Mouse (Mus musculus): Measurements from ENCODE around the gene Plxdc2. TPM values are rescaled to one million over a fixed set of nuclear protein-coding genes. Genes with fewer than 3 reads are reported as not detected.

The Plxdc2 gene
- polyA plus RNA-seq, 1 experiment: 0.29 TPM

- Histone ChIP-seq H3K4me3 (ENCODE audit: insufficient read depth, poor library complexity, severe bottlenecking) (no peak overlapping the region), H3K36me3 (ENCODE audit: control insufficient read depth, insufficient read depth) (no peaks in the 10 kb centered on the region), H3K27me3 (ENCODE audit: control insufficient read depth, insufficient read depth, insufficient read length) (no peaks in the 10 kb centered on the region), H3K79me3 (ENCODE audit: low read depth) (no peaks in the 10 kb centered on the region), H3ac (ENCODE audit: control insufficient read depth, insufficient read length, low read depth) (no peak overlapping the region), H3K79me2 (ENCODE audit: control insufficient read depth, insufficient read depth) (no peaks in the 10 kb centered on the region)
- TF ChIP-seq CEBPB (IDR thresholded peaks at IDR 0.05; ENCODE audit: low read depth): no peak
- no peak for TF ChIP-seq MYOD1 (IDR thresholded peaks at IDR 0.05; ENCODE audit: control insufficient read depth, insufficient read length, low read depth)
- no peak for TF ChIP-seq CTCF (IDR thresholded peaks at IDR 0.05; ENCODE audit: control insufficient read depth, insufficient read depth, insufficient read length)
- TF ChIP-seq MAX (IDR thresholded peaks at IDR 0.05): no peak
- TF ChIP-seq USF1 (IDR thresholded peaks at IDR 0.05; ENCODE audit: low read depth): no peak
Observed at GRCm38 (mm10) chr2:16364749-16365148, 8.6 kb downstream of the Plxdc2 start.

GRCm38 (mm10) chr2:16365830-16366401 is 9.8 kb downstream of the Plxdc2 start:
- no peaks in the 10 kb centered on the region for H3K27me3 ChIP-seq (ENCODE audit: control insufficient read depth, insufficient read depth, insufficient read length)

GRCm38 (mm10) chr2:16370419-16370818 is 14.3 kb downstream of the Plxdc2 start:
- Histone ChIP-seq H3K79me2 (ENCODE audit: control insufficient read depth, insufficient read depth) (no peaks in the 10 kb centered on the region), H3K36me3 (ENCODE audit: control insufficient read depth, insufficient read depth) (no peaks in the 10 kb centered on the region), H3K27me3 (ENCODE audit: control insufficient read depth, insufficient read depth, insufficient read length) (no peaks in the 10 kb centered on the region), H3K79me3 (ENCODE audit: low read depth) (no peaks in the 10 kb centered on the region), H3K4me3 (ENCODE audit: insufficient read depth, poor library complexity, severe bottlenecking) (no peak overlapping the region), H3ac (ENCODE audit: control insufficient read depth, insufficient read length, low read depth) (no peak overlapping the region)
- TF ChIP-seq USF1 (IDR thresholded peaks at IDR 0.05; ENCODE audit: low read depth) (no peak), MYOG (IDR thresholded peaks at IDR 0.05; ENCODE audit: control insufficient read depth, extremely low read depth, insufficient read length) (no peak), MAX (IDR thresholded peaks at IDR 0.05) (no peak), FOSL1 (IDR thresholded peaks at IDR 0.05; ENCODE audit: insufficient read depth, low read length, poor library complexity, severe bottlenecking) (no peak), MYOD1 (IDR thresholded peaks at IDR 0.05; ENCODE audit: control insufficient read depth, insufficient read length, low read depth) (no peak)

More at GRCm38 (mm10) chr2:16365830-16366401, 9.8 kb downstream of the Plxdc2 start:
- H3ac ChIP-seq (ENCODE audit: control insufficient read depth, insufficient read length, low read depth): no peak overlapping the region
- no peaks in the 10 kb centered on the region for H3K36me3 ChIP-seq (ENCODE audit: control insufficient read depth, insufficient read depth)
- no peaks in the 10 kb centered on the region for H3K79me2 ChIP-seq (ENCODE audit: control insufficient read depth, insufficient read depth)
- TF ChIP-seq USF1 (IDR thresholded peaks at IDR 0.05; ENCODE audit: low read depth): no peak
- no peak for TF ChIP-seq CTCF (IDR thresholded peaks at IDR 0.05; ENCODE audit: control insufficient read depth, insufficient read depth, insufficient read length)
- no peak for TF ChIP-seq FOSL1 (IDR thresholded peaks at IDR 0.05; ENCODE audit: insufficient read depth, low read length, poor library complexity, severe bottlenecking)
- no peak for TF ChIP-seq MYOG (IDR thresholded peaks at IDR 0.05; ENCODE audit: control insufficient read depth, extremely low read depth, insufficient read length)
- TF ChIP-seq MYOD1 (IDR thresholded peaks at IDR 0.05; ENCODE audit: control insufficient read depth, insufficient read length, low read depth): no peak
- no peak overlapping the region for H3K4me3 ChIP-seq (ENCODE audit: insufficient read depth, poor library complexity, severe bottlenecking)
- H3K79me3 ChIP-seq (ENCODE audit: low read depth): no peaks in the 10 kb centered on the region

DNA sequence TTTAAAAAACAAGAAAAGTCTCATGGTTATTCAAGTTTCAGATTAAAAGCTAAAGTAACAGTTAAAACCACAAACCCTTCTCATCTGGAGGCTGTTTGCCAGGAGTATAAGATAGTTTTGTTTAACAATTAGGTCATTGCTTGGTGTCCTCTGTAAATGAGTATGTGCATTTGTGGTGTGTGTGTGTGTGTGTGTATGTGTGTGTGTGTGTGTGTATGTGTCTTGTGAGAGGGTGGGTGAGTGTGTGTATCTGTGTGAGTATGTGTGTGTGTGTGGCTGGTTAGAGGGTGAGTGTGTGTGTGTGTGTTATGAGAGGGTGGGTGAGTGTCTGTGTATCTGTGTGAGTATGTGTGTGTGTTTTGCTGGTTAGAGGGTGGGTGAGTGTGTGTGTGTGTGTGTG is 18.2 kb downstream of the Plxdc2 start:
- no peak overlapping the region for H3ac ChIP-seq (ENCODE audit: control insufficient read depth, insufficient read length, low read depth)
- TF ChIP-seq CTCF (IDR thresholded peaks at IDR 0.05; ENCODE audit: control insufficient read depth, insufficient read depth, insufficient read length): no peak
- no peak for TF ChIP-seq MYOG (IDR thresholded peaks at IDR 0.05; ENCODE audit: control insufficient read depth, extremely low read depth, insufficient read length)
- no peak for TF ChIP-seq MYOD1 (IDR thresholded peaks at IDR 0.05; ENCODE audit: control insufficient read depth, insufficient read length, low read depth)
- TF ChIP-seq CEBPB (IDR thresholded peaks at IDR 0.05; ENCODE audit: low read depth): no peak
- TF ChIP-seq FOSL1 (IDR thresholded peaks at IDR 0.05; ENCODE audit: insufficient read depth, low read length, poor library complexity, severe bottlenecking): no peak
- no peak for TF ChIP-seq MAX (IDR thresholded peaks at IDR 0.05)
- TF ChIP-seq USF1 (IDR thresholded peaks at IDR 0.05; ENCODE audit: low read depth): no peak
- H3K79me2 ChIP-seq (ENCODE audit: control insufficient read depth, insufficient read depth): no peaks in the 10 kb centered on the region
- H3K4me3 ChIP-seq (ENCODE audit: insufficient read depth, poor library complexity, severe bottlenecking): no peak overlapping the region
- no peaks in the 10 kb centered on the region for H3K79me3 ChIP-seq (ENCODE audit: low read depth)
- no peaks in the 10 kb centered on the region for H3K27me3 ChIP-seq (ENCODE audit: control insufficient read depth, insufficient read depth, insufficient read length)
- H3K36me3 ChIP-seq (ENCODE audit: control insufficient read depth, insufficient read depth): no peaks in the 10 kb centered on the region

DNA sequence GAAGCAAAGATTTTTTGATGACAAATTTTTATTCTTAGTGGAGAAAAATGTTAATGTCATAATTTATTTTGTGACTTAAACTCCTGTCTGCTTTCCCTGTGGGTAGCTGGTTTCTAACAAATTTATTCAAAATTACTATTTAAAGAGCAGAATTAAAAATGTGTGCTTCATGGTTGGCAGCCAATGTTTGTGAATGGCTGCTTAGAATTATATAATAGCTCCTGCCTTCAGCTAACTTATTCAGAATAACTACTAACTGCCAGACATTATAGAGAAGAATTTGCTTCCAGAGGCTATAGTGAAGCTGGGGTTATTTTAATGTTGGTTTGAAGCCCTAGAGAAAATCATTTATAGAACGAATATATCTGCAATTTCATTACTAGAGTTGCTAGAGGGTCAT is 30.1 kb downstream of the Plxdc2 start:
- no peaks in the 10 kb centered on the region for H3K27me3 ChIP-seq (ENCODE audit: control insufficient read depth, insufficient read depth, insufficient read length)
- H3ac ChIP-seq (ENCODE audit: control insufficient read depth, insufficient read length, low read depth): no peak overlapping the region
- H3K79me2 ChIP-seq (ENCODE audit: control insufficient read depth, insufficient read depth): no peaks in the 10 kb centered on the region
- no peak overlapping the region for H3K4me3 ChIP-seq (ENCODE audit: insufficient read depth, poor library complexity, severe bottlenecking)
- no peak for TF ChIP-seq FOSL1 (IDR thresholded peaks at IDR 0.05; ENCODE audit: insufficient read depth, low read length, poor library complexity, severe bottlenecking)
- TF ChIP-seq MYOD1 (IDR thresholded peaks at IDR 0.05; ENCODE audit: control insufficient read depth, insufficient read length, low read depth): no peak
- TF ChIP-seq MYOG (IDR thresholded peaks at IDR 0.05; ENCODE audit: control insufficient read depth, extremely low read depth, insufficient read length): no peak
- no peak for TF ChIP-seq USF1 (IDR thresholded peaks at IDR 0.05; ENCODE audit: low read depth)
- no peak for TF ChIP-seq MAX (IDR thresholded peaks at IDR 0.05)
- no peak for TF ChIP-seq CEBPB (IDR thresholded peaks at IDR 0.05; ENCODE audit: low read depth)
- TF ChIP-seq CTCF (IDR thresholded peaks at IDR 0.05; ENCODE audit: control insufficient read depth, insufficient read depth, insufficient read length): no peak
- no peaks in the 10 kb centered on the region for H3K79me3 ChIP-seq (ENCODE audit: low read depth)
- no peaks in the 10 kb centered on the region for H3K36me3 ChIP-seq (ENCODE audit: control insufficient read depth, insufficient read depth)

GRCm38 (mm10) chr2:16386692-16387091 is 30.6 kb downstream of the Plxdc2 start:
- no peaks in the 10 kb centered on the region for H3K36me3 ChIP-seq (ENCODE audit: control insufficient read depth, insufficient read depth)
- H3ac ChIP-seq (ENCODE audit: control insufficient read depth, insufficient read length, low read depth): no peak overlapping the region
- H3K27me3 ChIP-seq (ENCODE audit: control insufficient read depth, insufficient read depth, insufficient read length): no peaks in the 10 kb centered on the region
- no peaks in the 10 kb centered on the region for H3K79me3 ChIP-seq (ENCODE audit: low read depth)
- TF ChIP-seq FOSL1 (IDR thresholded peaks at IDR 0.05; ENCODE audit: insufficient read depth, low read length, poor library complexity, severe bottlenecking) (no peak), MYOG (IDR thresholded peaks at IDR 0.05; ENCODE audit: control insufficient read depth, extremely low read depth, insufficient read length) (no peak), MYOD1 (IDR thresholded peaks at IDR 0.05; ENCODE audit: control insufficient read depth, insufficient read length, low read depth) (no peak), MAX (IDR thresholded peaks at IDR 0.05) (no peak), CTCF (IDR thresholded peaks at IDR 0.05; ENCODE audit: control insufficient read depth, insufficient read depth, insufficient read length) (no peak), USF1 (IDR thresholded peaks at IDR 0.05; ENCODE audit: low read depth) (no peak), CEBPB (IDR thresholded peaks at IDR 0.05; ENCODE audit: low read depth) (no peak)
- no peaks in the 10 kb centered on the region for H3K79me2 ChIP-seq (ENCODE audit: control insufficient read depth, insufficient read depth)
- no peak overlapping the region for H3K4me3 ChIP-seq (ENCODE audit: insufficient read depth, poor library complexity, severe bottlenecking)
